Mouse (Mus musculus) spleen, adult 10 weeks (tissue): Measurements from ENCODE around the gene Ccnl1. TPM values are rescaled to one million over a fixed set of nuclear protein-coding genes. Genes with fewer than 3 reads are reported as not detected.

Experiments used
- polyA plus RNA-seq: library from polyadenylated mRNA; stranded (reverse); fragments of 350-450 nt; fragmentation: Illumina TruSeq; extraction: RNeasy Lipid Tissue Mini Kit (QIAGEN cat#74804); gene quantifications from one replicate; pipeline ENCODE4 v1.2.3, GENCODE M21; 2015; ENCODE audit warnings: low replicate concordance; ENCODE audit not compliant: insufficient read depth

Ccnl1 gene
- 362 TPM for polyA plus RNA-seq

DNA sequence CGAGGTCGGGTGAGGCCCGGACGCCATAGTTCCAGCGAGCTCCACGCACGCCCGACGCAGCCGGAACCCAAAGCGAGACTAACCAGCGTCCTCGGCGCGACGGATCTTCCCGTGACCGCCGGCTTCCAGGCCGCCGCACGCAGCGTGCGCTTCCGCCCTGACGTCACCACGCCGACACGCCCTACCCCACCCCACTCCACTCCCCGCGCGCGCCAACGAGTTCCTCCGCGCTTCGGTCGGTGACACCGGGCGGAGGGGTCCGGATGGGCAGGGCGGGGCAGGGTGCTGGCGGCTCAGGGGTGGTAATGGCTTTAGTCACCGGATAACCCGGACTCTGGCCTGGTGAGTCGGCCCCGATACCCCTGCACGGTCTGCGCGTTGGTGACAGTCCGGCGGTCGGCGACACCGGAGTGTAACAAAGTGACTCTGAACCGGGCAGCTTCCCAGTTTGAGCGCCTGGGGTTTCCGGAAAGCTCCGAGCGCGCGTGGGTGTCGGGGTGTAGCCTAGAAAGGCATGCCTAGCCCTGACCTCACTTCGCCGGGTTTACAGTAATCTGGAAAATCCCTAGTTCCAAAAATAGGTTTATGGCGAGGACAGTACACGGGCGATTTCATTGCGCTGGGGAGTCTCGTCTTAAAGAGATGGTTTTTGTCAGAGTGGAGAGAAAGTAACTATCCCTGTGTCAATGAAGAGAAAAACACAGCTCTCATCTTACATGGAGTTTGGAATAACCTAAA is at the start of gene Ccnl1:
Gene Ccnl1, minus strand, starts transcription at position 148 of the 738 bp plus-strand sequence.

